Mouse (Mus musculus) brain, adult 2 months (tissue): ENCODE results near the gene Rasal2.
A peak's percentile ranks its signal among the peaks of the same experiment; 100 is the strongest.
"Not testable (repeated sequence)": the region's sequence is repeated elsewhere in the genome, so short reads cannot be mapped to it uniquely, and the experiment has no call there.

Source experiments
- DNase-seq: peaks from one replicate; pipeline ENCODE4 v3.0.0; 2011; ENCODE audit warnings: low read depth, low spot score

Gene Rasal2

DNA sequence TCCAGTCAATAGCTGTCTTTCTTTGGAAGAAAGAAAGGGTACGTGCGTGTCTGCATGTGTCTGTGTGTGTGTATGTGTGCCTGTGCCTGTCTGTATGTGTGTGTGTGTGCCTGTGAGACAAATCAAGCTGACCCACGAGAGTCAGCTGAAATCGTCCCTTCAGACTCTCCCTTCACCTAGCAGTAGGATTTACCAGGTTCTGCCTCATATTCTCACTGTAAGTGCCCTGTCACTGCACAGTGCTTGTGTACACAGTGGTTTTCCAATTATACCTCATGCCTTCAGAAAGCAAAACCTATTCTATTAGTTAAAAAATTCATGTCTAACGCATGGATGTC lies 168.0 kb downstream of the Rasal2 start:
- DNase-seq, result peak; percentile 47

DNA sequence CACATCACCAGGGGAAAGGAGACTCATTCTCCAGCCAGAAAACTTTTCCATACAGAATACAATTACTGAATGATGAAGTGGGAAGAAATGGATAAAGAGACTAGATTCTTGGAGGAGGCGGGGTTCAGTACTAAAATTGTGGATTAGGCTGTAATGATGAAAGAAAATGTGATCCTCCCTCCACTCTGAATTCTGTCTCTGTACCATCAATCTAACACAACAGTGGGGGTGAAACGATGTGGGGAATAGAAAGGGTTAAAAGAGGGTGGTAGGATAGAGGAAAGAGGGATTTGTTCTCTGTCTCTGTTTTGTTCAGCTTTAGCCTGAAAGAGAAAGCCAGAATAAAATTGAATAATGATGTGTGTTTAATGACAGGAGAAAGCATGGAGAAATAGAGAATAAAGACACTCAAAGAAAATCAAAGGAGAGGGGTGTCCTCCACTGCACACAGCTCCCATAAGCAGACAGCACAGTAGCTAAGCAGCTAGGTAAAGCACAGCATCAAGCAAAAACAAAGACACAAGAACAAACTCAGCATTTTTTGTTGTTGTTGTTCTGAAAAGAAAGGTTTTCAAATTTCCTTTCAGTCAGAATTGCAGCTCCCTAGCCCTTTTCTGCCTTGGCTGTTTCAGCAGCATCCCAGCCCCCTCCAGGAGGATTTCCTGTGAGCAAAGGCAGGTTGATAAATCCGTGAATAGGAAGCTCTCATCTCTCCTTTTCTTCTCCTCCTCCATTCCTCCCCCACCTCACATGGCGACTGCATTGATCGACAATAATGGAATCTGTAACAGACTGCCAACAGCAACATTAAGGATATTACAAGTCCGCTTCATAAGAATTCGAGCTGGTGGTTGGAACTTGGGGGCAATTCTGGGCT lies 168.6 kb downstream of the Rasal2 start:
- peak; percentile 58 for DNase-seq

DNA sequence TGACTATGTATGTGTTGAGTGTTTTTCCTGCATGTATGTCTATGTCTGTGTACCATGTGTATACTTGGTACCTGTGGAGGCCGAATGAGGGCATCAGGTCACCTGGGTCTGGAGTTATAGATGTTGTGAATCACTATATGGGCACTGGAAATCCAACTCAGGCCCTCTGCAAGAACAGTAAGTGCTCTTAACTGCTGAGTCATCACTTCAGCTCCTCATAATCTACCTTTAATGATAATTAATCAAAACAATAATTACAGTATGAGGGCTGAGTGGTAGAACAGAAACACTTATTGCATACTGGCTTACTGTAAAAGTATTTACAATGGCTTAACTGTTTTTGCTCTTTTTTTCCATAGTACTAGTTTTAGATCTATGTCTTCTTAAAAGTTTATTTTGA lies 172.7 kb downstream of the Rasal2 start:
- no peak for DNase-seq

DNA sequence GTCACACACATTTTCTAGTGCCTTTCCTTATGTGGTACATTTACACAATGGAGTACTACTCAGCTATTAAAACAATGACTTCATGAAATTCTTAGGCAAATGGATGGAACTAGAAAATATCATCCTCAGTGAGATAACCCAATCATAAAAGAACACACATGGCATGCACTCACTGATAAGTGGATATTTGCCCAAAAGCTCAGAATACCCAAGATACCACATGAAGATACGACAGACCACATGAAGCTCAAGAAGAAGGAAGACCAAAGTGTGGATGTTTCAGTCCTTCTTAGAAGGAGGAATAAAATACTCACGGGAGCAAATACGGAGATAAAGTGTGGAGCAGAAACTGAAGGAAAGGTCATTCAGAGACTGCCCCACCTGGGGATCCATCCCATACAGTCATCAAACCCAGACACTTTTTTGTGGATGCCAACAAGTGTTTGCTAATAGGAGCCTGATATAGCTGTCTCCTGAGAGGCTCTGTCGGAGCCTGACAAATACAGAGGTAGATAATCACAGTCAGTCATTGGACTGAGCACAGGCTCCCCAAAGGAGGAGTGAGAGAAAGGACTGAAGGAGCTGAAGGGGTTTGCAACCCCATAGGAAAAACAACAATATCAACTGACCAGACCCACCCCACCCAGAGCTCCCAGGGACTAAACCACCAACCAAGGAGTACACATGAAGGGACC lies 175.6 kb downstream of the Rasal2 start:
- not testable (repeated sequence) for DNase-seq

DNA sequence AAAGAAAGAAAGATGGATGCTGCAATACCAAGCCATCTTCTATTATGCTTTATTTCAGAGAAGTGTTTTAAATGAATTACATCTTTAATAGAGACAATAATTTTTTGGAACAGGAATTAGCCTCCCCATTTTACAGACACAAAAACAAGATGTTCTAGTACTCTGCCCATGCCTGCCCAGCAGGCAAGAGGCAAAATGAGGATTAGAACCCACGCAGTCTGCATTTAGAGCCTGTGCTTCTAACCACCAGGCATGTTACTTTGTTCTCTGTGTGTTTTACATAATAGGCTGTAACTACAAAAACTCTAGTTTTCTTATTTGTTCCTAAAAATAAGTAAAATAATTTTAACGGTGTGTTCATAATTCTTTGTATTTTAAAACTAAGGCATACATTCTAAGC lies 178.9 kb downstream of the Rasal2 start:
- peak; percentile 55 for DNase-seq

DNA sequence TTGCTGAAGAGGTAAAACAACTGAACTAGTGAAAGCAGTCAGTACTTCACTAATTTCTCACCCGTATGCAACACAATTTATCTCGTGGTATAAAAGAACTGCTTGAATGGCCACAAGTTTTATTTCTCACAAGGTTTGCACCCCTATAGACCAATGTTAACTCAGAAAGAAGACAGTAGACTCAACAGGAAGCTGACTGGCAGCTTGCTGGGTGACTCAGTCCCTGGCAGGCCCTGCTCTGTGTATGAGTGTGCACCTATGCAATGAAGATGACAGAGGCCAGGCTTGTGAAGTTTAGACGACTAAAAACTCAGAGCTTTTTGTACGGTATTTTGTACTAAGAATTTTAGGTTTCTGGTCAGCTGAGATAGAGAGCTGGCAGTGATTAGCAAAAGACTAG lies 180.0 kb downstream of the Rasal2 start:
- peak; percentile 67 for DNase-seq

DNA sequence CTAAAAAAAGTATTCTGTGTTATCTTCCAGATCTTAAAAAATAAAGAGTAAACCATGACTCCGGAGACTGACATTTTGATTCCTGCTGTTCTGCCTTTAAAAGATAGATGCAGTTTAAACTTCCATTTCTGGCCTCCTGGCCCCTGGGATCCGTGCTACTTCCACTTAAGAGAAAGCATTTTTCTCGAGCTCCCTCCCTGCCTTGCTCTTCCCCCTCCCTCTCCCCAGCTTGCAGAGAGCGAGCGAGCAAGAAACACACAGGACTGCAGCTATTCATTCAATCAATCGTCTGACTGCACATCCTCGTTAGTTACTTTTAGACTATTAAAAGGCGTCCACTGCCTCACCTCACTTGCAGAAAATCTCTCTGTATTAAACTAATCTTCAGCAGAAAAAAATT lies 181.4 kb downstream of the Rasal2 start:
- DNase-seq, result peak; percentile 83

DNA sequence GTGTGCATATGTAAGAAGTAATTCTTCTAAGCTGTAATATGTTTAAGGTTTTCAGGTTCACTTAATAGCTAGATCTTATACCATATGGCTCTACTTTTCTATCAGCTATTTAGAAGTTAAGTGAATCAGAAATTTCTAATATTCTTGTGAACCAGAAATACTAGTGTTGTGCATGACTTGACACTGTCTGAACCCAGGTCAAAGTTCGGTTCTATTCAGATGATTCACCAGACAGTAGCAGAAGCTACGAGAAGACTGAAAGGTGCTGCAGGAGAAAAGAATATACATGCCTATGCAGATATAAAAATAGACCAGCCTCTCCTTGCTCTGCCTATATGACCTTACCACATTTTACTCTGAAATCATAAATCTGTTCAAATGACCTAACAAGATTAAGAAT lies 182.0 kb downstream of the Rasal2 start:
- DNase-seq, result no peak

DNA sequence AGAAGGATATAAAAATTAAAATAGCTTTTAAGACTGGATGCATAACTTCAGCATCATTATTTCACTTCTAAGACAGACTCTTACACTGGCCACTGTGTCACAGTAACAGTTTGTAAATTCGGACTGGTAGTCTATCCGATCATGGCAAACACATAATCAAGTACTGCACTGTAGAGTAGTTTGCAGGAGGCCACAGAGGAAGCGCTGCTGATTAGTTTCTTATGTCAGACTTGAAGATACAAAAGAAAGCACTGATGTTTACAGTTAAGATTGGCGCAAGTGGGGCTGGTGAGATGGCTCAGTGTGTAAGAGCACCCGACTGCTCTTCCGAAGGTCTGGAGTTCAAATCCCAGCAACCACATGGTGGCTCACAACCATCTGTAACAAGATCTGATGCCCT lies 187.4 kb downstream of the Rasal2 start:
- DNase-seq, result no peak

DNA sequence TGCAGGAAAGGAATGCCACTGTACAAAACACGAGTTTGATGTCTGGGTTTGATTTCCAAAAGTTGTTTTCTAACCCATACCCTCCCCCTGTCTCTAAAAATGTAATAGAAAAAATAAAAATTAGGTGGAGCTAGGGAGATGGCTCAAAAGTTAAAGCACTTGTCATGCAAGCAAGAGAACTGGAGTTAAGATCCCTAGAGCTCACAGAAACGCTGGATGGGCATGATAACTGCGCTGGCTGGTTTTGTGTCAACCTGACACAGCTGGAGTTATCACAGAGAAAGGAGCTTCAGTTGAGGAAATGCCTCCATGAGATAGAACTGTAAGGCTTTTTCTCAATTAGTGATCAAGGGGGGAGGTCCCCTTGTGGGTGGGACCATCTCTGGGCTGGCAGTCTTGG lies 191.5 kb downstream of the Rasal2 start:
- no peak for DNase-seq

DNA sequence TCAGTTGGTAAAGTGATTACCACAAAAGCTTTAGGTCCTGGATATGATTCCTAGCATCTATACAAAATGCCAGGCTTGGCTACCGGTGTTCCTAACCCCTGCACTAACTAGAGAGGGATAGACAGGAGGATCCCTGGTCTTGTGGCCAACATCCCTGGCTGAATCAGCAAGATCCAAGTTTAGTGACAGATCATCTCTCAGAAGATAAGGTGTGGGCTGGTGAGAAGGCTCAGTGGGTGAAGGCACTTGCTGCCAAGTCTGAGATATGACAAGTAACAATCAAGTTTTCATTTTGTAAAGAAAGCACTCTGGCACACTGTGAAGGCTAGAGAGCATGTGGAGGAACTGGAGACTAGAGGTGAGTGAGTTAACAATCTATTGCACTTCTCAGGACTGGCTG lies 191.9 kb downstream of the Rasal2 start:
- DNase-seq, result peak; percentile 73

DNA sequence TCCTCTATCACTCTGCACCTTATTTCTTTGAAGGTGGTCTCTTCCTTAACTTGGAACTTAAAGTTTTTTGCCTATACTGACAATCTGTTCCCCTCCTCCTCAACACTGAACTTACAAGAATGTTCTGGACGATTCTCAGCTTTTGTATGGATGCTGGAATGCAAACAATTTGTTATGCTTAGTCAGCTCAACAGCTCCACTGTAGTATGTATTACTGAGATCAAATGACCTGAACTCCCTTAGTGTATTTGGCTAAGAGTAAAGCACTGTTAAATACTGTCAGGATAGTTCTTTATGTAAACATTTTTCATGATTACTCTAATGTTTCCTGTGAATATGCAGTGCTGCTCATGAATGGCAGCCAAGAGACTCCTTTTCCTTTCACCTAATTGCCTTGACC lies 203.6 kb downstream of the Rasal2 start:
- no peak for DNase-seq

DNA sequence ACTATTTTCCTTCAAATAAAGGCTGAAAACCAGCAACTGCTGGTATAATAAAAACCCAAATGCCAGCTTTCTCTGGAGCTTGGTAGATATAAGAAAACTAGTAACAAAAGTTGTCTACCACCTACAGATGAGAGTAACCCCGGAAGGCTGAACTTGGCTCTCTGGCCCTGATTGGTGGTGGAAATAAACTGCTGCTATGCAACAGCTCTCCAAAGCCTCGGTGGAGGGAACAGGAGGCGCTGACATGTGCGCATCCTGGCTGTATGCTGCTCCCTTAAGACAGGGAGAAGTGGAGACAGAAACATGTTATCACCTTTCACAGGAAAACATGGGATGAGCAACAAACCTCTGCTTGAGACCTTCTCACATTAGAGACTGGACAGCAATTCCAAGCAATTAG lies 206.7 kb downstream of the Rasal2 start:
- peak; percentile 35 for DNase-seq

DNA sequence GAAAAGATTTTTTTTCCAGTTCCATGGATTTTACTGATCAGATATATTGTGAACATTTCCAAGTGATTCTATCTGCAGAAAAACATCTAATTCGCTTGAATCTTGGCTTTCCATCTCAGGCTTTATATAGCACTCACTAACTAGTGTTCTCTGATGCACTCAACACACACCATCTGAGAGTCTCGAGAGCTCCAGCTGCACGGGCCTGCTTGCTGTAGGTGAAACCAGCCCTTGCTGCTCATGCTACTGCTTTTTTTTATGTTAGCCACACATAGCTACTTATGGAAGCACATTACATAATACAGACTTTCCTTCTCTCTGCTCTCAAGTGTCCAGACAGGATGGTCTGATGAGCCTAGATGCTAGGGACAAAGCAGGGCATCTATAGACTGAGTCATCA lies 229.4 kb downstream of the Rasal2 start:
- peak; percentile 83 for DNase-seq

DNA sequence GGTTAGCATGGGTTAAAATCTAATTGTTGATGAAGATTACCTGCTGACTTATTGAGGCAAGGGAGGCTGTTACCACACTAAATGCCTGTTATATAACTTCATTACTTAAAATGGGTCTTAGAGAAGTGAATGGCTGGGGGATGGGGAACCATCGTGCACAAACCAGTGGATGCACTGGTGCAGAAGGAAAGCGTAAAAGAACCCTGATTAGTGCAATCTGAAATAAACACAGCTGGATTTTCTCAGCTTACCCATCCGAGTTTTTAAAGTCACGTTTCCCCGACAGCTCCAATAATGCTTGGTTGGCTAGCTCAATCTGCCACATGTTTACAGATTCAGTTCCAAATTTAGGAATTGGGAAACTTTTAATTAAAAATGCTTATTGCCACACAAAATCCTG lies 230.0 kb downstream of the Rasal2 start:
- peak; percentile 63 for DNase-seq

DNA sequence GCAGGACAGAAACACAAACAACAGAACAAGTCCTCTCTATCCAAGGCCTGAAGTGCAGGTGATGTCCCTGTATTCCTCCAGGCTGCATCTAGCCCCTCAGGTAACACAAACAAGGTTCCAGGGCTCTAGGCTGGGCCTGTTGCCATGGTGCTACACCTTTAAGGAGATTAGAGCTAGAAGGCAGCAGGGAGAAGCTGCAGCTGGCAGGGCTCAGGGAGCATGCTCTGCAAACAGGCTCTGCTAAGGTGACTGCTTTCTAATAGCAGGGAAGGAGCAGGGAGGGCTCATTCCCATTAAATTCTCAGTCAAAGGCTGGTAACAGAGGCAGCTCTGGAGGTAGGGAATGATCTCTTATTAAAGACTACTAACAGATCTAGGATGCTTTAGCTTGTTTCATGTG lies 231.3 kb downstream of the Rasal2 start:
- peak; percentile 77 for DNase-seq

DNA sequence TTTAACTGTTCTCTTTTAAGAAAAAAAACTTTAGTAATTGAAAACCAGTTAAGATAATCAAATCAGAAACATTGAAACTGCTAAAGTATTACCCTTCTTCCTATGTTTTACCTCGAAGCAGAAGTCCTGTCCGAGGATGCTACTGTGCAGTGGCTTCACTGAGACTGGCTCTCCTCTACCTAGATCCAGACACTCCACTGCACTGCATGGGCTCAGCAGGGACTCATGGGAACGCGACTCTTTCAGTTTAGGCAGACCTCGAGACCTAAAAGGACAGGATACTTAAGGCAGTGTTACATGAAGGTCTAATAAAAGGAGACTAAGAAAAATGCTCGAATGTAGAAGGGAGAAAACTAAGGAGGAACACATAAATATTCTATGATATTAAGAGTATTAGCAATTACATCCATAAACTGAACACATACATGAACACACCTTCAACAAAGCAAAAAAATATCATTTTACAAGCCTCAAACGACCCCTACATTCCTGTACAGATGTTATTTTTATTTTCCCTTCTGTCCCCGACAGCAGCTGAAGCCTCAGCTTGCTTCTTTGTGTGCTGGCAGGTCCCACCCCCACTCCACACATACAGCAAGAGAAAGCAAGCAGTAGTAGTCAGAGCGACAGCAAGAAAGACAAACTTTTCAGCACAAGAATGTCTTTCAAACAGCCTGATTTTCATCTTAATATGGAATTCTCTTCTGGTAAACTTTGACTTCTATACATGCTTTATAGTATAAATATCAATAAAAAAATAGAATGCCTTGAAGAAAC lies 233.2 kb downstream of the Rasal2 start:
- DNase-seq, result peak; percentile 57

DNA sequence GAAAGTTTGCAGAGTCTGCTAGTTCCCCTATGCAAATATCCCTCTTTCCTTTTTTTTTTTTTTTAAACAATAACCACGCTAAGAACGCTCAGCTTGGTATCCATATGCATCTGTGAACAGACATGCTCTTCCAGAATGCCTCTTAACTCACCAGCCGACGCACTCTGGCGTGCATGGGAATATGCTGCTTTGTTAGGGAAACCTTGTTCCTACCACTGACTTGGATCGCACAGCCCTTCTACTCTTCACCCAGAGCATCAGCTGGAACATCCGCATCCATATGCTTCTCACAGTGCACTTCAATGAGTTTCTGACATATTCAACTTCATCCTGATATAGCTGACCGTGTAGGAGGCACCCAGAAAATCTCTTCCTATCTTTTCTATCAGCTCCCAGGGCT lies 243.1 kb downstream of the Rasal2 start:
- DNase-seq, result peak; percentile 87

DNA sequence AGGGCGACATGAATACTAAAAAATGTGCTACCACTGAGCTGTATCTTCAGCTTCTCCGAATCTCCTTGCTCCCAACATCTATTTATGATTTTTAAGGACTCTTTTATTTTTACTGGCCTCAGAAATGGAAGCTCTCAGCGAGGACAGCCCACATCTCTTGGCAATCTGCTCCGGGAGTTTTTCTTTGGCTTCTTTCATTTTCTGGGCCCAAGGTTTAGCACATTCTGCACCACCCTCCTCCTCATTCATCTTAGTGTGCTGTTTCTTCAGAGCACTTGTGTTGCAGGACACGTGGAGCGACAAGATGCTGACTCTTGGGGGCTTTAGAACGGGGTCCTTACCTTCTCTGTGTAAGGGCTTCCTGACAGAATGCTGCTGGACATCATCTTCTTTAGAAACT lies 243.5 kb downstream of the Rasal2 start:
- DNase-seq, result peak; percentile 90

DNA sequence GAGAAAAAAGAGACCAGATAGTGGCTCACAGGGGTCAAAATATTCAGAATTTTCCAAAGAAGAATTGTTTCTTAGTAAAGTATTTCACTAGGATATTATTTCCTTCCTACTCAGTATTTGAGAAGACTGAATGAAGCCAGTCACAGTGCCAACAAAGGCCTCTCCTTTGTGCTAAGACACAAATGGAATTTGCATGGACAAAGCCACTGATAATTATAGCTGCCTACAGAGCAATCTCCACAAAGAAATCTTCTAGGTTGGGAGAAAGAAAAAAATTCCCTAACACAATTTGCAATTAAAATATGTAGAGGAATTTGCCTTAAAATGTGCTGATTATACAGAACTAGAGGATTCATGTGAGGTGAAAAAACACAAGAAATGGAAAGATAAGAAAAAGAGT lies 258.6 kb downstream of the Rasal2 start:
- DNase-seq, result peak; percentile 42

DNA sequence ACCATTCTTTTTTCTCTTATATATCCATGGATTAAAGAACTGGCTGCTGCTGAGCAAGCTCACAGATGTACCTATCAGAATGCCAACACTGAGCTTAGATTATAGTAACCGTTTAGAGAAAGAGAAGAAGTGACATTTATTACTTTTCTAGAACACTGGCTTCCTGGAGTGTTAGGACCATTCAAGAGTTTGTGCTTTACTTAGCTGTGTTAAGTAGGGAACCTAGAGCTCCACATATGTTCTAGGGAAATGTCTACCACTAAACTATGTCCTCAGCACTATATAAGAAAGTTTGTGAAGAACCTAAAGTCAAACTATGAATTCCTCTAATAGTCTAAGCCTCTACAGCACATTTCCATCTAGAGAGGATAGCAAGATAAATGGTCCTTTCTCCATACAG lies 262.3 kb downstream of the Rasal2 start:
- no peak for DNase-seq

DNA sequence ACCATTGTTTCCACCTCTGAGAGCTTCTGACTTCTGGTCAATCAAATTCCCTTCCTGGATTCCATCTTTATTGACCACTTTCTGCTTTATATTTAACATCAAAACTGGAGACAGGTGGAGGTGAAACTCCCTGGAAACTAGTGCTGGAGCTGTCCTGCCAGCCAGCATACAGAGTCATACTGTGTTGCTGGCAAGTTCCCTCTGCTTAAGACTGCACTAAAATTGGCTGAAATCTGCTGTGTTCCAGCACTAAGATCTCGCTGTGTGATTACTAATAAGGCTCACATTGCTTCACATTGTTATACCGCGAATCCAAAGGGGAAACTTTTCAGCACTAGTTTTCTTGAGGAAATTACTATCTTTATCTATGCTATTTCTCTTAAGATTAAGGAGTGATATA lies 267.8 kb downstream of the Rasal2 start:
- DNase-seq, result peak; percentile 58
